Comparison of ENCODE assay signal across 18 mouse cellular contexts in the genomic region with DNA sequence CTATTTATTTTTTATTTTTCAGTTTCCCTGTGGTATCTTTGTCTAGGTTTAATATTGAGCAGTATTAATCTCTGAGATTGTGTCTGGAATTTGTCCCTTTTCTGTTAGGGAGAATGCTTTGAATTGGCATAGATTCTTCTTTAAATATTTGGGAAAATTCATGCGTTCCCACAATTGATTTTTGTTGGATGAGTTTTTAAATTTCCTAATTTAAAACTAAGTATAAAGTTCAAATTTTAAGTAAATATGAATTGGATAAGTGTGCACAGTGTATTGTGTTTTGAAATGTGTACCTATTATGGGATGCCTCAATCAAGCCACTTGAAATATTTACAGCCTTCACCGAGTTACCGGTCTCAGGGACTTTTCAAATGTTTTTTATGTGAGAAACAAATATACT.
A peak's percentile ranks its signal among the peaks of the same experiment; 100 is the strongest.
DNase-seq lines count a peak whose midpoint lies in the region; ATAC-seq and TF ChIP-seq lines count a peak whose summit lies in the region.
"Had no signal": no experiment of that assay in that cellular context is flagged by ENCODE, and none has a peak within 500 bp of the region (broad histone marks: within the 10 kb centered on the region; RNA-seq: fewer than 3 reads in every experiment).

No protein-coding gene starts in this region.

- H3K4me2 ChIP-seq in liver, embryonic 11.5 days, result no peak overlapping the region

- H3K9me3 ChIP-seq in liver, embryonic 11.5 days (ENCODE audit: control insufficient read depth, low read length), result no peaks in the 10 kb centered on the region

- peak; percentile 90 for DNase-seq in liver, adult 2 months (ENCODE audit: extremely low read depth, low read depth, low spot score)
- no peak for DNase-seq in liver, embryonic 11.5 days (ENCODE audit: low spot score)
- DNase-seq: adrenal gland, adult 2 months; adrenal gland, adult 8-10 months; adrenal gland, postnatal 10 days; adrenal gland, postnatal 14 days; adrenal gland, postnatal 25 days; adrenal gland, postnatal 36 days; B cell, adult 2 months; cerebellum, adult 11 months; cerebellum, adult 11-12 months; cerebellum, adult 18-20 months; cerebellum, adult 2 months had no signal

- no peak overlapping the region for H3K4me3 ChIP-seq in liver, adult 2 months (ENCODE audit: insufficient read depth, low read depth, low read length)
- H3K4me3 ChIP-seq in liver, embryonic 11.5 days (ENCODE audit: low read depth, low read length), result no peak overlapping the region

- peak overlapping the region; percentile 64 for H3K27ac ChIP-seq in liver, adult 2 months (replicated peaks; ENCODE audit: insufficient read depth, low read depth, low read length)
- no peak overlapping the region for H3K27ac ChIP-seq in liver, embryonic 11.5 days (ENCODE audit: low read depth, low read length)

- no peak for TF ChIP-seq CTCF in liver, adult 2 months (IDR thresholded peaks at IDR 0.05; ENCODE audit: low read depth, low read length)

- no peaks in the 10 kb centered on the region for H3K36me3 ChIP-seq in liver, adult 2 months (ENCODE audit: control insufficient read depth, insufficient read depth, low read length)
- H3K36me3 ChIP-seq in liver, embryonic 11.5 days (ENCODE audit: control insufficient read depth, insufficient read depth, low read length), result no peaks in the 10 kb centered on the region
- H3K36me3 ChIP-seq: G1E had no signal

- H3K9ac ChIP-seq in liver, adult 2 months (ENCODE audit: low read depth, low read length), result no peak overlapping the region; the same call in 1 of the 2 replicates
- H3K9ac ChIP-seq in liver, embryonic 11.5 days (ENCODE audit: low read depth, low read length), result no peak overlapping the region

- H3K27me3 ChIP-seq in liver, adult 2 months (ENCODE audit: control insufficient read depth, insufficient read depth, low read length), result no peaks in the 10 kb centered on the region
- H3K27me3 ChIP-seq in liver, embryonic 11.5 days (replicated peaks; ENCODE audit: control insufficient read depth, insufficient read depth, low read length), result no peaks in the 10 kb centered on the region
- H3K27me3 ChIP-seq: CH12.LX, Patski had no signal

- H3K79me2 ChIP-seq in liver, adult 2 months (ENCODE audit: control insufficient read depth, insufficient read depth, low read length), result no peaks in the 10 kb centered on the region

- peaks cover 5% of the 10 kb centered on the region for H3K4me1 ChIP-seq in liver, adult 2 months (ENCODE audit: control insufficient read depth, insufficient read depth, low read length)
- H3K4me1 ChIP-seq in liver, embryonic 11.5 days (replicated peaks; ENCODE audit: control insufficient read depth, insufficient read depth, low read length), result no peaks in the 10 kb centered on the region

- TF ChIP-seq POLR2A in liver, adult 2 months (IDR thresholded peaks at IDR 0.05; ENCODE audit: extremely low read depth, insufficient read depth, low read length), result no peak

- no peak for ATAC-seq in liver, embryonic 11.5 days (replicated peaks; ENCODE audit: low FRiP score)
- ATAC-seq: activated CD4-positive, CD25-positive, alpha-beta regulatory T cell, adult 4 months; CD4-positive, CD25-positive, alpha-beta regulatory T cell, adult 4 months; Patski had no signal

- WGBS in liver, adult 2 months, result 21% methylated on average over 3 of the region's 3 CpGs
- 91% methylated on average over 3 of the region's 3 CpGs for WGBS in liver, embryonic 11.5 days
